Mouse (Mus musculus) spleen, adult 2 months (tissue): Measurements from ENCODE around the gene Junb. TPM values are rescaled to one million over a fixed set of nuclear protein-coding genes. Genes with fewer than 3 reads are reported as not detected.
A peak's percentile ranks its signal among the peaks of the same experiment; 100 is the strongest.

Source experiments
- DNase-seq, 2 experiments: peaks; one replicate each; pipeline versions ENCODE4 v3.0.0 to v3.0.0-alpha.2; 2012 to 2021; ENCODE audit warnings: low spot score in 2 of 2, low read depth in 1 of 2
- H3K27ac ChIP-seq: fragments of 200-500 bp; 2 replicates; pipeline ENCODE4 v1.5.1; 2012; ENCODE audit warnings: low read length, inconsistent platforms; ENCODE audit not compliant: insufficient read depth
- H3K27me3 ChIP-seq: fragments of 200-500 bp; 2 replicates; pipeline ENCODE4 v1.6.1; 2012; ENCODE audit warnings: mild to moderate bottlenecking, moderate library complexity, low read length, inconsistent platforms; ENCODE audit not compliant: control insufficient read depth, insufficient read depth
- H3K36me3 ChIP-seq: fragments of 200-500 bp; 2 replicates; pipeline ENCODE4 v1.6.1; 2012; ENCODE audit warnings: mild to moderate bottlenecking, low read length, inconsistent platforms; ENCODE audit not compliant: control insufficient read depth, insufficient read depth
- H3K4me1 ChIP-seq: fragments of 200-500 bp; 2 replicates; pipeline ENCODE4 v1.6.1; 2011; ENCODE audit warnings: inconsistent platforms; ENCODE audit not compliant: control insufficient read depth, insufficient read depth, insufficient read length
- H3K4me3 ChIP-seq: fragments of 200-500 bp; 2 replicates; pipeline ENCODE4 v1.5.1; 2011; ENCODE audit warnings: mild to moderate bottlenecking, inconsistent platforms; ENCODE audit not compliant: insufficient read depth, insufficient read length; ENCODE audit errors: extremely low read depth
- CTCF ChIP-seq: fragments of 200-500 bp; IDR thresholded peaks from 2 replicates; pipeline ENCODE4 v1.5.1; 2011; ENCODE audit warnings: mild to moderate bottlenecking, inconsistent platforms; ENCODE audit not compliant: insufficient read depth, insufficient read length, insufficient replicate concordance; ENCODE audit errors: extremely low read depth
- POLR2A ChIP-seq: fragments of 200-500 bp; IDR thresholded peaks from 2 replicates; pipeline ENCODE4 v1.6.1; 2011; ENCODE audit warnings: low read depth, low read length, inconsistent platforms
- WGBS: fragments of 180-500 bp; shearing (Covaris S2); methylation state at CpG from one replicate; pipeline ENCODE4 v1.1.7; 2018; 5-methylcytosine and 5-hydroxymethylcytosine counted together
- polyA plus RNA-seq: library from polyadenylated mRNA; depleted of rRNA; stranded (reverse); fragments of >200 nt; gene quantifications from 2 replicates; pipeline ENCODE4 v1.2.3, GENCODE M21; 2012

Junb gene
- polyA plus RNA-seq, 1 experiment, result 89.2 TPM

DNA sequence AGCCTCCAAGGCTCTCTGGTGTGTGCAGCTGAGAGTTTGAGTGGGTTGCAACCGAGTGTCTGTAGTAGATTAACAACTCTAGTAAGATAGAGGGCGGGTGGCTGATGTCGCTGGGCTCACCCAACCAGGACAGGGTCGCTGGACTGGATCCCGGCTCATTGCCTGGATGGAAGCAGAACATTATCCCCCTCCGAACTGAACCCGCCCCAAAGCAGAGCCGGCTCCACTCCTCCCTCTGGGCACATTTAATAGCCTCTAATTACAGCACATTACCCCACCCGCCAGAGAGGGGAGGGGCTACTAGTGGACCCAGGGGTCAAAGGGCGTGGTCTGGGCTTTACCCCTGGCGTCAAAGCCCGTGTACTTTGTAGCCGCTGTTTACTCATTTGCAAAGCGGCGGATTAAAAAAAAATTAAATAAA is 10.8 kb upstream of the Junb start:
- TF ChIP-seq POLR2A (no peak), CTCF (no peak)
- H3K4me1 ChIP-seq, result peaks cover 8% of the 10 kb centered on the region
- no peak overlapping the region for H3K4me3 ChIP-seq

DNA sequence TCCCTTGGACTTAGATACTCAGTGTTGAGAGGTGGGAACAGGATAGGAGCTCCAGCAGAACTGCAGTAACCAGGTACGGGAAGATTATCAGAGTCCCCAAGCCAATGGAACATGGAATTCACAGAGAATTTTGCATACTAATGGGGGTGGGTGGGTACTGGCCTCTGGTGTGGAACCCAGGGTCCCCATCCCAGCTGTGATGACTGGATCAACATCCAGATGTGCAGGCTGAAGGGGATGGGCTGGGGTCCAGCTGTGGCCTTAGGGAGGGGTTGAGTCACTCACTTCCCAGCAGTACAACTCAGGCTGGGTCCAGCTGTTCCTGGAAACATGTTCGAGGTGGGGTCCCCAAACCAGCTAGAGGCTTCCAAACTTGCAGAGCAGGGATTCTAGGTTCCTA is 9.4 kb upstream of the Junb start:
- Histone ChIP-seq H3K36me3 (no peaks in the 10 kb centered on the region), H3K27me3 (no peaks in the 10 kb centered on the region), H3K4me3 (no peak overlapping the region), H3K27ac (no peak overlapping the region), H3K4me1 (peaks cover 12% of the 10 kb centered on the region)
- no peak for DNase-seq
- 87% methylated on average over 2 of the region's 2 CpGs for WGBS
- TF ChIP-seq POLR2A, result no peak
- no peak for TF ChIP-seq CTCF

More for the DNA sequence above, 10.8 kb upstream of the Junb start:
- no peak overlapping the region for H3K27ac ChIP-seq
- DNase-seq, result peak in 1 of 2 experiments; percentile 30
- H3K27me3 ChIP-seq, result no peaks in the 10 kb centered on the region
- WGBS, result 26% methylated on average over 15 of the region's 15 CpGs
- no peaks in the 10 kb centered on the region for H3K36me3 ChIP-seq

DNA sequence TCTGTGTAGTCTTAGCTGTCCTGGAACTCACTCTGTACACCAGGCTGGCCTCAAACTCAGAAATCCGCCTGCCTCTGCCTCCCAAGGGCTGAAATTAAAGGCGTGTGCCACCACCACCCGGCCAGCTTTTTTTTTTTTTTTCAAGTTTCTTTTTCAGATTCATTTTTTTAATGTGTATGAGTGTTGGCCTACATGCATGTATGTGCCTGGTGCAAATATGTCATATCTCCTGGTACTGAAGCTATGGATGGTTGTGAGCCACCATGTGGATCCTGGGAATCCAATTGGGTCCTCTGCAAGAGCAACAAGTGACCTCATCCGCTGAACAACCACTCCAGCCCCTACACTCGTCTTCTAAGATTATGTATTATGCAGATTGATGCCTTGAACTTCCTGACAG is 8.9 kb upstream of the Junb start:
- no peak for DNase-seq
- Histone ChIP-seq H3K36me3 (no peaks in the 10 kb centered on the region), H3K27me3 (no peaks in the 10 kb centered on the region), H3K4me1 (peaks cover 17% of the 10 kb centered on the region), H3K4me3 (no peak overlapping the region), H3K27ac (no peak overlapping the region)
- 80% methylated on average over 5 of the region's 5 CpGs for WGBS
- TF ChIP-seq POLR2A (no peak), CTCF (no peak)

DNA sequence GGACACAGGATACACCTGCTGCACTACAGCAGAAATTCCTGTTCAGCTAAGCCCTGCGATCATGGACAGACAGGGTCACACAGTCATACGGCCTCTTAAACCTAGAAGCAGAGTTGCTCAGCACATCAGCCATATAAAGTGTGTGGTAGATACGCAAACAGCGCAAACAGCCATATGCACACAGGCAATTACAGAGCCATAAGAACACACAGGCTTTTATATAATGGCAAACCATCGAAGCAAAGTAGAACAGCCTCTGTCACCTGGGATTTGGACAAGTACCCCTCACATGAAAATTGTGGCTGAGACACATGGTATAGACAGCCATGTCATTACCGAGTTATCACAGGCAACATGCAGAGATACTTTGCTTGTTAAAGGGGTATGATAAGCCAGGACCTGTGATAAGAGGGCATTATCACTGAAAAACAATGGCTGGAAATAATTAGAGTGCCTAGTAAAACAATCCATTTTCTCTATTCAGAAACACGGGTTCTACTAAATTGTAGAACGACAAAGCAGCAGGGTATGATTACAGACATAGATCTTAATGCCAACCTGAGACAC is 7.9 kb upstream of the Junb start:
- TF ChIP-seq POLR2A (no peak), CTCF (no peak)
- Histone ChIP-seq H3K36me3 (no peaks in the 10 kb centered on the region), H3K27ac (peak overlapping the region; percentile 89), H3K27me3 (no peaks in the 10 kb centered on the region), H3K4me3 (peak overlapping the region; percentile 64; the same call in 1 of the 2 replicates), H3K4me1 (peaks cover 24% of the 10 kb centered on the region)
- WGBS, result 29% methylated on average over 8 of the region's 8 CpGs
- no peak for DNase-seq

DNA sequence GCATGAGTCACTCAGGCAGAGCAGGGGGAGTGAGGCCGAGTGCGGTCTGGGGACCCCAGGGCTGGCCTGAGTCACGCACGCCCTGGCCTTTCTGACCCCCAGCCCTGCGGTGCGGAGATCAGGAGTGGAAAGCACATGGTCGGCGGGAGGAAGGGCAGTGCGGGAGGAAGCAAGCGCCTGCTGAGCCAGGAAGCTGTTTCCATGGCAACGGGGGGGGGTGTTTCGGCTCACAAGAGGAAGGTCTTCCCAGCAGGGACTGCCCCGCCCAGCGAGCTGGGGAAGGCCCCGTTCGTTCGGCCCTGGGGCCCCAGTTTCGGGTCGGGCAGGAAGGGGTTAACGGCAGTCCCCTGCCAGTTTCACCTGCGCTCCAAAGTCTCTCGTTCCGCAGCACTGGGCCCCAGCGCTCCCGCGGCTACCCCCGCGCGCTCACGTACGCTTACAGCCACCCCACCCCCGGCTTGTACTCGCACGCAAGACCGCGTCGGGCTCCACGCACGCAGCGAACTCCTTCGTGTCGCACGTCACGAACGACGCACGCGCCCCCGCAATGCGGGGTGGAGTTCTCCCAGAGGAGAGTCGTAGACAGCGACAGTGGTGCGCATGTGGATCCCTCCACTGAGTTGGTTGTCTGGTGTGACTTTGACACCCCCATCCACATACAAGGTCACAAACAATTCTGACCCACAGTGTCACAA is 7.3 kb upstream of the Junb start:
- Histone ChIP-seq H3K4me1 (peaks cover 29% of the 10 kb centered on the region), H3K4me3 (peak overlapping the region; percentile 64), H3K27ac (peak overlapping the region; percentile 89), H3K27me3 (no peaks in the 10 kb centered on the region), H3K36me3 (no peaks in the 10 kb centered on the region)
- peak; percentile 94 to 96 for DNase-seq
- WGBS, result under 1% methylated on average over 53 of the region's 53 CpGs
- peak; percentile 38; the same call in 1 of the 2 replicates for TF ChIP-seq POLR2A
- no peak for TF ChIP-seq CTCF

DNA sequence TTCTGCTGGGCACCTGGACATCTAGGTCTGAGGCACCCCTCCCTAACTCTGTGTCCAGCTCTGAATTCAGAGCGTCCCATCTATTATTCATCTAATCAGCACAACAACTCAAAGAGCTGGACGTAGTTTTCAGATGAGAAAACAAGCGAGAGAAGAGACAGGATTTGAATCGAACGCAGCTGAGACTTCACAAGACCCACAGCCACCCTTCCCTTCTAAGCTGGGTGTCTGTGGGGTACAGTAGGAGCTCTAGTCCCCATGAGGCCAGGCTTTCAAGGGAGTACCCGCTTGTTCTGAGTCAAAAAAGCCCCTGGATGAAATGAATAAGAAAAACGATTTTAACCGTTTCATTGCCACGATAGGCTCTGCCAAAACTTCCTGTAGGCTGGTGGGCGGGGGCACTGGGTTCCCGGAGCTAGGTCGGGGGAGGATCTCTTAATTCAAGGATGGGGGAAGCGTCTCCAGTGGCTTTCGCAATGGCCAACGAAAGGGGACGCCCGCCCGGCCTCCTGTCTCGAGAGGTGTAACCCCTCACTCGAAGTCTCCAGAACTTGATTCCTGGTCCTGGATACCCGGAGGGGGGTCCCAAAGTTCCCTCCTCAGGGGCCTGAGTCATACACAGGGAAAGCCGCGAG is 6.6 kb upstream of the Junb start:
- 3% methylated on average over 23 of the region's 23 CpGs for WGBS

More for the DNA sequence above, 6.6 kb upstream of the Junb start:
- Histone ChIP-seq H3K36me3 (no peaks in the 10 kb centered on the region), H3K27me3 (no peaks in the 10 kb centered on the region), H3K27ac (peak overlapping the region; percentile 89), H3K4me3 (peak overlapping the region; percentile 64), H3K4me1 (peaks cover 32% of the 10 kb centered on the region)
- no peak for DNase-seq
- TF ChIP-seq POLR2A, result no peak
- no peak for TF ChIP-seq CTCF
